Comparison of ENCODE assay signal across 8 mouse cellular contexts in the genomic region with DNA sequence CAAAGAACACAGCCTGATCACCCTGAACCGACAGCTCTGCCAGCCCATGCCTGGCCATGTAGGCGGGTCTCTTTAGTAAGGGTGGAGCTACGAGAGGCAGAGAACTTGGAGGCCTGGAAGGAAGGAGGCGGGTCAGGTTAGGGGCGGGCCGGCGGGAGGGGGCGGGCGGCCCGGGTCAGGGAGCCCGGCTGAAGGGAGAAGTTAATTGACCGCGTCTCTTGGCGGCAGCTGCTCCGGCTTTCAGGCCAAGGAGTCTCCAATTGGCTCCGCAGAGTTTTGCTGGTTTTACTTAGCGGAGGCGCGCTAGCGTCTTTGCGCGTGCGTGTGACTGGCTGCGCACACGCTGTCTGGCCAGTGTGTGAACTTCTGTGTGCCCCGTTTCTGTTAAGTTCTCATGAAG. TPM values are rescaled to one million over a fixed set of nuclear protein-coding genes. Genes with fewer than 3 reads are reported as not detected.
DNase-seq lines count a peak whose midpoint lies in the region; ATAC-seq lines count a peak whose summit lies in the region.

No protein-coding gene starts in this region.

- under 1% methylated on average over 26 of the region's 26 CpGs for WGBS in embryonic facial prominence, embryonic 15.5 days
- 0% methylated on average over 26 of the region's 26 CpGs for WGBS in heart, embryonic 15.5 days

- no peaks in the 10 kb centered on the region for H3K9me3 ChIP-seq in embryonic facial prominence, embryonic 15.5 days (replicated peaks)
- H3K9me3 ChIP-seq in heart, embryonic 15.5 days (replicated peaks), result no peaks in the 10 kb centered on the region

- peak overlapping the region; percentile 43 for H3K4me3 ChIP-seq in embryonic facial prominence, embryonic 15.5 days (replicated peaks)
- H3K4me3 ChIP-seq in heart, embryonic 15.5 days, result peak overlapping the region; percentile 54

- ATAC-seq in embryonic facial prominence, embryonic 15.5 days (ENCODE audit: insufficient number of reproducible peaks, low FRiP score, low TSS enrichment, low read depth), result peak; percentile 88
- ATAC-seq in heart, embryonic 15.5 days (replicated peaks; ENCODE audit: insufficient number of reproducible peaks, insufficient read depth, low FRiP score, low read depth), result peak; percentile 87

- 0 out of 2 replicates have a peak, but pooled peaks cover 9% of the 10 kb centered on the region for H3K27me3 ChIP-seq in embryonic facial prominence, embryonic 15.5 days
- H3K27me3 ChIP-seq in heart, embryonic 15.5 days, result peaks cover 7% of the 10 kb centered on the region; the same call in 1 of the 2 replicates

- H3K9ac ChIP-seq in embryonic facial prominence, embryonic 15.5 days, result peak overlapping the region; percentile 19
- peak overlapping the region; percentile 50 for H3K9ac ChIP-seq in heart, embryonic 15.5 days

- DNase-seq in B cell, adult 2 months, result peak; percentile 39 to 40
- DNase-seq in WW6 (ENCODE audit: low read depth, low spot score), result peak; percentile 47
- DNase-seq in kidney, postnatal 10 days, result peak; percentile 92
- peak; percentile 82 for DNase-seq in lung, postnatal 14 days
- peak; percentile 57 for DNase-seq in ovary, postnatal 14 days (ENCODE audit: low spot score)
- DNase-seq in urinary bladder, postnatal 14 days (ENCODE audit: low spot score), result peak; percentile 84

- peak overlapping the region; percentile 81 for H3K27ac ChIP-seq in embryonic facial prominence, embryonic 15.5 days (replicated peaks)
- peak overlapping the region; percentile 73 for H3K27ac ChIP-seq in heart, embryonic 15.5 days

- H3K36me3 ChIP-seq in embryonic facial prominence, embryonic 15.5 days, result 0 out of 2 replicates have a peak, but pooled peaks cover 5% of the 10 kb centered on the region
- H3K36me3 ChIP-seq in heart, embryonic 15.5 days, result no peaks in the 10 kb centered on the region

- peaks cover 93% of the 10 kb centered on the region for H3K4me1 ChIP-seq in embryonic facial prominence, embryonic 15.5 days
- H3K4me1 ChIP-seq in heart, embryonic 15.5 days (replicated peaks), result peaks cover 45% of the 10 kb centered on the region

- H3K4me2 ChIP-seq in embryonic facial prominence, embryonic 15.5 days (replicated peaks), result peak overlapping the region; percentile 60
- H3K4me2 ChIP-seq in heart, embryonic 15.5 days, result peak overlapping the region; percentile 83

RNA-seq across cellular contexts. Expression of a gene that starts 9.0 kb away (rescaled TPM):
- 7.5 and 8.5 TPM in 2 replicates for polyA plus RNA-seq in embryonic facial prominence, embryonic 15.5 days (2015; fragmentation: Nextera tagmentation; extraction: Ambion mirVana)
- polyA plus RNA-seq in heart, embryonic 15.5 days (2015; fragmentation: Nextera tagmentation; extraction: Ambion mirVana), result 3,797 and 4,490 TPM in 2 replicates

RNA-seq across cellular contexts. Expression of a gene that starts 14.3 kb away (rescaled TPM):
- 133 and 145 TPM in 2 replicates for polyA plus RNA-seq in embryonic facial prominence, embryonic 15.5 days (2015; fragmentation: Nextera tagmentation; extraction: Ambion mirVana)
- 23.2 and 26.1 TPM in 2 replicates for polyA plus RNA-seq in heart, embryonic 15.5 days (2015; fragmentation: Nextera tagmentation; extraction: Ambion mirVana)

Comparison
In these comparisons a context has a peak if more than half of its experiments do, and no peak if none do; other contexts are left out.
1. Peak in every context shown above with its lines: DNase-seq, ATAC-seq, H3K4me3 ChIP-seq and H3K27ac ChIP-seq.
2. DNase-seq: peak in every context shown above with its lines; median percentile 92 in kidney, postnatal 10 days; 84 in urinary bladder, postnatal 14 days; 82 in lung, postnatal 14 days; 57 in ovary, postnatal 14 days; 47 in WW6; 40 in B cell, adult 2 months.
3. RNA of a gene that starts 9.0 kb away (polyA plus RNA-seq): 3,797 to 4,490 TPM in heart, embryonic 15.5 days; 7.5 to 8.5 TPM in embryonic facial prominence, embryonic 15.5 days; every median in the first group is over 100 times any median in the second.